Mouse (Mus musculus): Measurements from ENCODE around the gene Map2k5.

DNA sequence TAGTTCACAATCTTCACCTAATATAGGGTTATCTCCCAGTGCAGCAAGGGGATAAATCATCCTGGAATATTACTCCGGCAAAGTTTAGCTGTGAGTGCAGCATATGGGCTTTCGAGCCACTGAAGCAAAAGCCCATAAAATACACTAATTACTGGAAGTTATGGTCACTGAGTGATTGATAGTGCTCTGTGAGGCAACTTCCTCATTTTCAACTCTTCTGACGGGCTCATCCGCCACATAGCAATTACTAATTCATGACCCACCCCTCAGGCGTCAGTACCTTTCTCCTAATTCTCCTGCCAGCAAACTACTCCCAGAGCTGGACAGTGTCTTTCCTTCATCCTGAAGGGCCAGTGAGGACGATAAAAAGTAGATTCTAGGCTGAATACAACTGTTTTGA lies 135.7 kb downstream of the Map2k5 start:
- TF ChIP-seq CTCF (IDR thresholded peaks at IDR 0.05; ENCODE audit: low read depth, low read length) (no peak), POLR2A (IDR thresholded peaks at IDR 0.05; ENCODE audit: borderline replicate concordance, low read depth, low read length) (no peak)

Measured in bone marrow macrophage, adult 2 months (primary cell).